Mouse (Mus musculus): ENCODE data around the gene Myh6. TPM values are rescaled to one million over a fixed set of nuclear protein-coding genes. Genes with fewer than 3 reads are reported as not detected.
"Not testable (repeated sequence)": the region's sequence is repeated elsewhere in the genome, so short reads cannot be mapped to it uniquely, and the experiment has no call there.

The Myh6 gene
- polyA plus RNA-seq, 1 experiment from 2014 or later = 9.2 TPM

DNA sequence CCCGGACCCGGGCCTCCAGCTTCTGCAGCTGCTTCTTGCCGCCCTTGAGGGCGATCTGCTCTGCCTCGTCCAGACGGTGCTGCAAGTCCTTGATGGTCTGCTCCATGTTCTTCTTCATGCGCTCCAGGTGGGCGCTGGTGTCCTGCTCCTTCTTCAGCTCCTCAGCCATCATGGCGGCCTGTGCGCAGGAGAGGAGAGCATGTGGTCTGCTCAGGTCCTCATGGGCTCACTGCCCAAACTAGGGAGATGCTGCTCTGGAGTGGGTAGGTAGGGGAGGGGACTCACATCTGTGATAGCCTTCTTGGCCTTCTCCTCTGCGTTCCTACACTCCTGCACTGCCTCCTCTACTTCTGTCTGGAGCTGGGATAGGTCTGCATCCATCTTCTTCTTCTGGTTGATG is 6.1 kb upstream of the Myh6 start:
- not testable (repeated sequence) for H3K36me3 ChIP-seq (replicated peaks; ENCODE audit: control insufficient read depth, insufficient read depth, low read depth, low read length); DNase-seq (ENCODE audit: low spot score); H3K27me3 ChIP-seq (ENCODE audit: control insufficient read depth, insufficient read depth, low read length); ATAC-seq (replicated peaks; ENCODE audit: insufficient number of reproducible peaks, low FRiP score, low TSS enrichment, low read depth); H3K9me3 ChIP-seq (replicated peaks; ENCODE audit: control insufficient read depth, low read length); H3K4me3 ChIP-seq (ENCODE audit: low read depth, low read length); H3K4me2 ChIP-seq (ENCODE audit: low read depth, low read length); H3K9ac ChIP-seq (replicated peaks; ENCODE audit: low read length); H3K4me1 ChIP-seq (ENCODE audit: control insufficient read depth, insufficient read depth, low read length); H3K27ac ChIP-seq (replicated peaks; ENCODE audit: low read depth, low read length)
- WGBS = 92% methylated on average over 8 of the region's 11 CpGs

DNA sequence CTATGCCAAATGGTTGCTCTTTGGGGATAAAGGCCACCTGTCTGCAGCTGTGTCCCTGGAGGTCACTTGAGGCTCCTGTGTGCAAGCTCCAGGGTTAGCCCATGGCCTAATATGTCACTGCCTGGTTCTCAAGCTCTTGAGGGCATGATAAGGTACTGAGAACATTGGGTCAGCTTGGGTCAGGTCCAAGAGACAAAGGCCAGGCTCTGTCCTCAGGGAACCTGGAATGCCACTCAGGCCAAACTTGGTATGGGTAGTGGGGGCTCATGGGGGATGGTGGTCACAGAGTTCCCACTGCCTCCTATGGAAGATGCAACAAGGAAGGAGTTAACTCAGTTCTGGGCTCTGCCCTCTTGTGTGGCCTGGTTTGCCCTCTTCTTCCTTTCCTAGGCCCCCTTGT is 1.6 kb upstream of the Myh6 start:
- H3K27me3 ChIP-seq (ENCODE audit: control insufficient read depth, insufficient read depth, low read length) = no peaks in the 10 kb centered on the region
- H3K36me3 ChIP-seq (replicated peaks; ENCODE audit: control insufficient read depth, insufficient read depth, low read depth, low read length) = no peaks in the 10 kb centered on the region
- no peak overlapping the region for H3K27ac ChIP-seq (replicated peaks; ENCODE audit: low read depth, low read length)
- ATAC-seq (replicated peaks; ENCODE audit: insufficient number of reproducible peaks, low FRiP score, low TSS enrichment, low read depth) (no peak), DNase-seq (ENCODE audit: low spot score) (no peak)
- H3K9ac ChIP-seq (replicated peaks; ENCODE audit: low read length) = no peak overlapping the region
- H3K4me3 ChIP-seq (ENCODE audit: low read depth, low read length) = no peak overlapping the region
- no peaks in the 10 kb centered on the region for H3K9me3 ChIP-seq (replicated peaks; ENCODE audit: control insufficient read depth, low read length)
- H3K4me1 ChIP-seq (ENCODE audit: control insufficient read depth, insufficient read depth, low read length) = no peaks in the 10 kb centered on the region
- H3K4me2 ChIP-seq (ENCODE audit: low read depth, low read length) = no peak overlapping the region

DNA sequence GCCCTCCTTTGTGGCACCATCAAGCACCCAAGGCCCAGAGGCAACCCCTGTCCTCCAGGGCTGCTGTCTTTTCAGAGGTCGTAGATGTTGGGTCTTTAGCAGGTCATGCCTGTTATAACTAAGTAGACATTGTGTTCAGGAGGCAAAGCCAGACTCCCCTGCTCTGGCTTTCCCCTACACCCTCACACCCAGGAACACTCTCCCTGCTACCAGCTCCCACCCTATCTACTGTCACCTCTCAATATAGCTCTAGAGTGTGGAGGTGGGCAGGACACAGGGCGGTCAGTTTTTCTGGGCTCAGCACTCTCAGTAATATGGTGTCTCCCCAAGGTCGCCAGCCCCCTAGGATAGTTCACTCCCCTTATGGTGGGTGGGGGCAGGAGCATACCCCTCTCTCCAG is 1.1 kb upstream of the Myh6 start:
- H3K27ac ChIP-seq (replicated peaks; ENCODE audit: low read depth, low read length) = no peak overlapping the region
- H3K9me3 ChIP-seq (replicated peaks; ENCODE audit: control insufficient read depth, low read length) = no peaks in the 10 kb centered on the region
- H3K9ac ChIP-seq (replicated peaks; ENCODE audit: low read length) = no peak overlapping the region
- ATAC-seq (replicated peaks; ENCODE audit: insufficient number of reproducible peaks, low FRiP score, low TSS enrichment, low read depth) = no peak
- no peak overlapping the region for H3K4me3 ChIP-seq (ENCODE audit: low read depth, low read length)
- WGBS = 86% methylated on average over 3 of the region's 3 CpGs
- H3K4me2 ChIP-seq (ENCODE audit: low read depth, low read length) = no peak overlapping the region
- no peak for DNase-seq (ENCODE audit: low spot score)
- no peaks in the 10 kb centered on the region for H3K27me3 ChIP-seq (ENCODE audit: control insufficient read depth, insufficient read depth, low read length)
- H3K4me1 ChIP-seq (ENCODE audit: control insufficient read depth, insufficient read depth, low read length) = no peaks in the 10 kb centered on the region
- no peaks in the 10 kb centered on the region for H3K36me3 ChIP-seq (replicated peaks; ENCODE audit: control insufficient read depth, insufficient read depth, low read depth, low read length)

DNA sequence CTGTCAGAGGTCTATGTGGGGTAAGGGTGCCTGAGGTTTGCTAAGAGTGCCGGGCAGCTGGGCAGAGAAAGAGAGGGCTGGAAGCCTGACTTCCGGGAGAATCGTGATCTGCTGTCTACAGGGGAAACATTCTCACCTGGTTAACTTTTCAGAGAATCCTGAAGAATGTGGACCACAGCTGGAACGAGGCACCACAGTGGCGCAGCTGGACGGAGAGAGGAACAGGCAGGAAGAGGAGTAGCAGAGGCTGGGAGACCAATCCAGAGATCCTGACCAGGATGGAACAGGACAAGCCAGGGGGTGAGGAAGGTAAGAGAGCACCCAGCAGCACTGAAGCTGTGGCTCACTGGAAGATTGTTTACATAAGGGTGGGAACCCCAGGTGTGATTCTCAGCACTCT is 1.1 kb downstream of the Myh6 start:
- H3K27ac ChIP-seq (replicated peaks; ENCODE audit: low read depth, low read length) = no peak overlapping the region
- DNase-seq (ENCODE audit: low spot score) (no peak), ATAC-seq (replicated peaks; ENCODE audit: insufficient number of reproducible peaks, low FRiP score, low TSS enrichment, low read depth) (no peak)
- H3K4me3 ChIP-seq (ENCODE audit: low read depth, low read length) = no peak overlapping the region
- H3K36me3 ChIP-seq (replicated peaks; ENCODE audit: control insufficient read depth, insufficient read depth, low read depth, low read length) = no peaks in the 10 kb centered on the region
- H3K4me1 ChIP-seq (ENCODE audit: control insufficient read depth, insufficient read depth, low read length) = no peaks in the 10 kb centered on the region
- H3K9me3 ChIP-seq (replicated peaks; ENCODE audit: control insufficient read depth, low read length) = no peaks in the 10 kb centered on the region
- H3K9ac ChIP-seq (replicated peaks; ENCODE audit: low read length) = no peak overlapping the region
- no peaks in the 10 kb centered on the region for H3K27me3 ChIP-seq (ENCODE audit: control insufficient read depth, insufficient read depth, low read length)
- no peak overlapping the region for H3K4me2 ChIP-seq (ENCODE audit: low read depth, low read length)
- 68% methylated on average over 6 of the region's 6 CpGs for WGBS

DNA sequence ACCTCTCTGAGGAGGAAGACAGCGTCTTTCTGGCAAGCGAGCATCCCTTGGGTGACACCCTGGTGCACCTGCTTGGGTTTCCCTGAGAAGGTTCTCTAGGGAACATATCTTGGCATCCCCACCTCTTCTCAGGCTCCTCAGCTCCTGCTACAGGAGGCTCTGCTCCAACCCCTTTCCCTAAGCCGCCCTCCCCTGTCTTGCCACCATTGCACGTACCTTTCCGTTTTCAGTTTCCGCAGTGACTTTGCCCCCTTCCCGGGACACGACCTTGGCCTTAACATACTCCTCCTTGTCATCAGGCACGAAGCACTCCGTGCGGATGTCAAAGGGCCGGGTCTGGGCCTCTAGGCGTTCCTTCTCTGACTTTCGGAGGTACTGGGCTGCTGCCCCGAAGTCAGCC is 1.7 kb downstream of the Myh6 start:
- WGBS = 79% methylated on average over 15 of the region's 15 CpGs
- Histone ChIP-seq H3K4me2 (ENCODE audit: low read depth, low read length) (no peak overlapping the region), H3K4me1 (ENCODE audit: control insufficient read depth, insufficient read depth, low read length) (no peaks in the 10 kb centered on the region), H3K27me3 (ENCODE audit: control insufficient read depth, insufficient read depth, low read length) (no peaks in the 10 kb centered on the region), H3K4me3 (ENCODE audit: low read depth, low read length) (no peak overlapping the region), H3K36me3 (replicated peaks; ENCODE audit: control insufficient read depth, insufficient read depth, low read depth, low read length) (no peaks in the 10 kb centered on the region), H3K27ac (replicated peaks; ENCODE audit: low read depth, low read length) (no peak overlapping the region), H3K9ac (replicated peaks; ENCODE audit: low read length) (no peak overlapping the region), H3K9me3 (replicated peaks; ENCODE audit: control insufficient read depth, low read length) (no peaks in the 10 kb centered on the region)
- no peak for DNase-seq (ENCODE audit: low spot score)
- no peak for ATAC-seq (replicated peaks; ENCODE audit: insufficient number of reproducible peaks, low FRiP score, low TSS enrichment, low read depth)

DNA sequence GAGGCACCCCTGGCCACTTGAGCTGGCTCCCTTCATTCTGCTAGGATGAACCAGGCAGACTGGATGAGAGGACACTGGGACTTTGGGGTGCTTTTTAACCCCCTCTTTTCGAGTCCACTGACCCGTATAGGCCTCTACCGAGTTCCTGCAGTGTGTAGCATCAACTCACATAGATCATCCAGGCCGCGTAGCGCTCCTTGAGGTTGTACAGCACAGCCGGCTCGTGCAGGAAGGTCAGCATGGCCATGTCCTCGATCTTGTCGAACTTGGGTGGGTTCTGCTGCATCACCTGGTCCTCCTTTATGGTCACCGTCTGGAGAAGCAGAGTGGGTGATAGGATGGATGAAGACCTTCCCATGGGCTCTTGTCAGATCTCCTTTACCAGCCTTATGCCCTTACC is 3.0 kb downstream of the Myh6 start:
- 92% methylated on average over 11 of the region's 11 CpGs for WGBS
- no peak overlapping the region for H3K9ac ChIP-seq (replicated peaks; ENCODE audit: low read length)
- ATAC-seq (replicated peaks; ENCODE audit: insufficient number of reproducible peaks, low FRiP score, low TSS enrichment, low read depth) (no peak), DNase-seq (ENCODE audit: low spot score) (no peak)
- no peaks in the 10 kb centered on the region for H3K27me3 ChIP-seq (ENCODE audit: control insufficient read depth, insufficient read depth, low read length)
- no peaks in the 10 kb centered on the region for H3K36me3 ChIP-seq (replicated peaks; ENCODE audit: control insufficient read depth, insufficient read depth, low read depth, low read length)
- H3K27ac ChIP-seq (replicated peaks; ENCODE audit: low read depth, low read length) = no peak overlapping the region
- no peaks in the 10 kb centered on the region for H3K4me1 ChIP-seq (ENCODE audit: control insufficient read depth, insufficient read depth, low read length)
- no peaks in the 10 kb centered on the region for H3K9me3 ChIP-seq (replicated peaks; ENCODE audit: control insufficient read depth, low read length)
- H3K4me2 ChIP-seq (ENCODE audit: low read depth, low read length) = no peak overlapping the region
- H3K4me3 ChIP-seq (ENCODE audit: low read depth, low read length) = no peak overlapping the region

DNA sequence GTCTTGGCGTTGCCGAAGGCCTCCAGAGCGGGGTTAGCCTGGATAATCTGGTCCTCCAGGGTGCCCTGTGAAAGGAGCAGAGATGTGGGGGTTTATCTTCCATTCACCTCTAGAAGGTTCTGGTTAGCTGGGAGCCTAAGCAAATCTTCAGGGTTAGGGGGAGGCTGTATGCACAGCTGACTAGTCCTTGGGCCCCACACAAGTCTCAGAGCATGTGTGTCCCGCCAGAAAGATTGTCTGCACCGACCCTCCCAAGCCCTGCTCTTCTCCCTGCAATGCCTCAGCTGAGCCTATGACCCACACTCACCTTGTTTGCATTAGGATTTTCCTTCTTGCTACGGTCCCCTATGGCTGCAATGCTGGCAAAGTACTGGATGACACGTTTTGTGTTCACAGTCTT is 4.0 kb downstream of the Myh6 start:
- no peaks in the 10 kb centered on the region for H3K9me3 ChIP-seq (replicated peaks; ENCODE audit: control insufficient read depth, low read length)
- H3K4me3 ChIP-seq (ENCODE audit: low read depth, low read length) = no peak overlapping the region
- no peak overlapping the region for H3K9ac ChIP-seq (replicated peaks; ENCODE audit: low read length)
- no peaks in the 10 kb centered on the region for H3K27me3 ChIP-seq (ENCODE audit: control insufficient read depth, insufficient read depth, low read length)
- WGBS = 83% methylated on average over 7 of the region's 7 CpGs
- H3K27ac ChIP-seq (replicated peaks; ENCODE audit: low read depth, low read length) = no peak overlapping the region
- no peak for ATAC-seq (replicated peaks; ENCODE audit: insufficient number of reproducible peaks, low FRiP score, low TSS enrichment, low read depth)
- no peaks in the 10 kb centered on the region for H3K36me3 ChIP-seq (replicated peaks; ENCODE audit: control insufficient read depth, insufficient read depth, low read depth, low read length)
- DNase-seq (ENCODE audit: low spot score) = no peak
- no peaks in the 10 kb centered on the region for H3K4me1 ChIP-seq (ENCODE audit: control insufficient read depth, insufficient read depth, low read length)
- no peak overlapping the region for H3K4me2 ChIP-seq (ENCODE audit: low read depth, low read length)

DNA sequence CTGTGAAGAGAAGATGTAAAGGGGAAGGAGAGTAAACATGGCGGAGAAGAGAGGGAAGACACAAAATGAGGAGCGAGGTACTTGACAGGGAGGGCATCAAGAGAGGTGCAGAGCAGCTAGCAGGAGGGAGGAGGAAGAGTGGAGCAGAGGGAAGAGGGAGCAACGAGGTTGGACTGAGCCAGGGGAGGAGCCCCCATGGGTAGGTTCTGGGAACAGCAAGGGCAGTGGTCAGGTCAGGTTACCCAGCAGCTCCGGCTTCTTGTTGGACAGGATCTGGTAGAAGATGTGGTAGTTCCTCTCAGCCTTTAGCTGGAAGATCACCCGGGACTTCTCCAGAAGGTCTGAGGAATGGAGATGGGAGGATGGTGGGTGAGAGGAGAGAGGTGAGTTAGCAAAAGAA is 5.2 kb downstream of the Myh6 start:
- Histone ChIP-seq H3K4me2 (ENCODE audit: low read depth, low read length) (no peak overlapping the region), H3K27ac (replicated peaks; ENCODE audit: low read depth, low read length) (no peak overlapping the region), H3K9me3 (replicated peaks; ENCODE audit: control insufficient read depth, low read length) (no peaks in the 10 kb centered on the region), H3K36me3 (replicated peaks; ENCODE audit: control insufficient read depth, insufficient read depth, low read depth, low read length) (no peaks in the 10 kb centered on the region), H3K27me3 (ENCODE audit: control insufficient read depth, insufficient read depth, low read length) (no peaks in the 10 kb centered on the region), H3K4me1 (ENCODE audit: control insufficient read depth, insufficient read depth, low read length) (no peaks in the 10 kb centered on the region), H3K4me3 (ENCODE audit: low read depth, low read length) (no peak overlapping the region), H3K9ac (replicated peaks; ENCODE audit: low read length) (no peak overlapping the region)
- no peak for ATAC-seq (replicated peaks; ENCODE audit: insufficient number of reproducible peaks, low FRiP score, low TSS enrichment, low read depth)
- DNase-seq (ENCODE audit: low spot score) = no peak
- 77% methylated on average over 5 of the region's 5 CpGs for WGBS

DNA sequence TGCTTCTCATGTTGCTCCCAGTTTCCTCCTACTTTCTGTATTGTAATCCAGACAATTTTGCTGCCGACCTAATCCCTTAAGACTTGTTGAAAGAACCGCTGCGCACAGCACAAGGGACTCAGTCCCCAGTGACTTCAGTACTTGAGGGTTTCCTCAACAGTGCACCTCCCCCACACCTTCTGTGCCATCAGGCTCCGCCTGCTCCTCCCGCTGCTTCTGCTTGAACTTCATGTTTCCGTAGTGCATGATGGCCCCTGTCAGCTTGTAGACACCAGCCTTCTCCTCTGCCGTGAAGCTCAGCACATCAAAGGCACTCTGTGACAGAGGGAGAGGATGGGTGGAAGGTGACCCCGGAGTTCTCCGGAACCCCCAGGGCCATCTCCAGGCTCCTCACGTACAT is 6.0 kb downstream of the Myh6 start:
- Histone ChIP-seq H3K27ac (replicated peaks; ENCODE audit: low read depth, low read length) (no peak overlapping the region), H3K27me3 (ENCODE audit: control insufficient read depth, insufficient read depth, low read length) (no peaks in the 10 kb centered on the region), H3K9me3 (replicated peaks; ENCODE audit: control insufficient read depth, low read length) (no peaks in the 10 kb centered on the region), H3K4me1 (ENCODE audit: control insufficient read depth, insufficient read depth, low read length) (no peaks in the 10 kb centered on the region), H3K9ac (replicated peaks; ENCODE audit: low read length) (no peak overlapping the region), H3K4me3 (ENCODE audit: low read depth, low read length) (no peak overlapping the region), H3K4me2 (ENCODE audit: low read depth, low read length) (no peak overlapping the region), H3K36me3 (replicated peaks; ENCODE audit: control insufficient read depth, insufficient read depth, low read depth, low read length) (no peaks in the 10 kb centered on the region)
- WGBS = 68% methylated on average over 10 of the region's 10 CpGs
- ATAC-seq (replicated peaks; ENCODE audit: insufficient number of reproducible peaks, low FRiP score, low TSS enrichment, low read depth) (no peak), DNase-seq (ENCODE audit: low spot score) (peak; percentile 5)
